Mouse (Mus musculus) adipocyte (in vitro differentiated cells): ENCODE results near the gene 1700017B05Rik.

Experiments used
- DNase-seq: peaks from one replicate; pipeline ENCODE4 v3.0.0-alpha.2; 2016; ENCODE audit warnings: low spot score

1700017B05Rik gene

GRCm38 (mm10) chr9:57272902-57273804 is 10.7 kb upstream of the 1700017B05Rik start:
- no peak for DNase-seq

GRCm38 (mm10) chr9:57271837-57272562 is 9.6 kb upstream of the 1700017B05Rik start:
- peak; percentile 89 for DNase-seq

- DNase-seq: peak; percentile 55
Measured at GRCm38 (mm10) chr9:57271081-57271480, 8.7 kb upstream of the 1700017B05Rik start.

GRCm38 (mm10) chr9:57270399-57270798 is 8.0 kb upstream of the 1700017B05Rik start:
- DNase-seq: no peak

- DNase-seq: no peak
Measured at GRCm38 (mm10) chr9:57269384-57269783, 7.0 kb upstream of the 1700017B05Rik start.

- DNase-seq: no peak
Measured at GRCm38 (mm10) chr9:57268575-57268974, 6.2 kb upstream of the 1700017B05Rik start.

- no peak for DNase-seq
Measured at GRCm38 (mm10) chr9:57268078-57268477, 5.7 kb upstream of the 1700017B05Rik start.

GRCm38 (mm10) chr9:57267421-57267820 is 5.0 kb upstream of the 1700017B05Rik start:
- no peak for DNase-seq

GRCm38 (mm10) chr9:57265125-57265524 is 2.7 kb upstream of the 1700017B05Rik start:
- DNase-seq: no peak

- no peak for DNase-seq
Measured at GRCm38 (mm10) chr9:57262795-57263684, 628 bp upstream of the 1700017B05Rik start.

GRCm38 (mm10) chr9:57261516-57261912 is 898 bp downstream of the 1700017B05Rik start:
- peak; percentile 61 for DNase-seq

- DNase-seq: no peak
Measured at GRCm38 (mm10) chr9:57260940-57261339, 1.5 kb downstream of the 1700017B05Rik start.

- peak; percentile 94 for DNase-seq
Measured at GRCm38 (mm10) chr9:57259736-57260135, 2.7 kb downstream of the 1700017B05Rik start.

- DNase-seq: no peak
Measured at GRCm38 (mm10) chr9:57257627-57258026, 4.8 kb downstream of the 1700017B05Rik start.

- DNase-seq: no peak
Measured at GRCm38 (mm10) chr9:57256861-57257260, 5.6 kb downstream of the 1700017B05Rik start.

- DNase-seq: no peak
Measured at GRCm38 (mm10) chr9:57256309-57256708, 6.1 kb downstream of the 1700017B05Rik start.

- no peak for DNase-seq
Measured at GRCm38 (mm10) chr9:57254823-57255495, 7.5 kb downstream of the 1700017B05Rik start.

GRCm38 (mm10) chr9:57254061-57254460 is 8.4 kb downstream of the 1700017B05Rik start:
- DNase-seq: no peak

GRCm38 (mm10) chr9:57251139-57251538 is 11.3 kb downstream of the 1700017B05Rik start:
- DNase-seq: no peak

GRCm38 (mm10) chr9:57250026-57250425 is 12.4 kb downstream of the 1700017B05Rik start:
- DNase-seq: no peak
